Mouse (Mus musculus) forebrain, postnatal 0 days (tissue): ENCODE measurements around the gene Msi2. TPM values are rescaled to one million over a fixed set of nuclear protein-coding genes. Genes with fewer than 3 reads are reported as not detected.

ENCODE experiments used
- ATAC-seq: fragments of 200-750 bp; cut with Nextera tagmentation; 2 replicates; pipeline ENCODE4 v1.8.0; 2017; ENCODE audit warnings: mild to moderate bottlenecking, moderate library complexity
- DNase-seq: peaks from one replicate; pipeline ENCODE4 v3.0.0-alpha.2; 2015
- H3K27ac ChIP-seq: fragments of 300-500 bp; sonication (generic); 2 replicates; pipeline ENCODE4 v1.5.1; 2014; ENCODE audit warnings: low read depth, mild to moderate bottlenecking, antibody characterized with exemption, low read length, moderate library complexity, mixed read lengths
- H3K27me3 ChIP-seq: fragments of 300-500 bp; sonication (generic); 2 replicates; pipeline ENCODE4 v1.6.1; 2014; ENCODE audit warnings: mild to moderate bottlenecking, low read length, mixed read lengths; ENCODE audit not compliant: insufficient read depth
- H3K36me3 ChIP-seq: fragments of 300-500 bp; sonication (generic); 2 replicates; pipeline ENCODE4 v1.6.1; 2014; ENCODE audit warnings: mild to moderate bottlenecking, moderate library complexity; ENCODE audit not compliant: insufficient read depth
- H3K4me1 ChIP-seq: fragments of 300-500 bp; sonication (generic); 2 replicates; pipeline ENCODE4 v1.6.1; 2014; ENCODE audit warnings: antibody characterized with exemption; ENCODE audit not compliant: insufficient read depth
- H3K4me2 ChIP-seq: fragments of 300-500 bp; sonication (generic); 2 replicates; pipeline ENCODE4 v1.6.1; 2014; ENCODE audit warnings: low read depth, mild to moderate bottlenecking, moderate library complexity
- H3K4me3 ChIP-seq: fragments of 300-500 bp; sonication (generic); 2 replicates; pipeline ENCODE4 v1.5.1; 2014; ENCODE audit warnings: low read depth, low read length, mixed read lengths
- H3K9ac ChIP-seq: fragments of 300-500 bp; sonication (generic); 2 replicates; pipeline ENCODE4 v1.6.1; 2014; ENCODE audit warnings: mild to moderate bottlenecking
- H3K9me3 ChIP-seq: fragments of 300-500 bp; sonication (generic); 2 replicates; pipeline ENCODE4 v1.6.1; 2016; ENCODE audit warnings: low read length
- CTCF ChIP-seq: sonication (generic); IDR thresholded peaks from 2 replicates; pipeline ENCODE4 v1.5.1; 2016; ENCODE audit warnings: antibody characterized with exemption, control low read depth, low read depth
- WGBS: fragments of 180-500 bp; shearing (Covaris S2); extraction: QIAGEN DNeasy Blood & Tissue Kit; methylation state at CpG from one replicate; pipeline ENCODE4 v1.1.7; 2014; 5-methylcytosine and 5-hydroxymethylcytosine counted together
- polyA plus RNA-seq: library from polyadenylated mRNA; unstranded; fragments of >200 nt; fragmentation: Nextera tagmentation; extraction: Ambion mirVana; gene quantifications from 2 replicates; pipeline ENCODE4 v1.2.1, GENCODE M21; 2015
- total RNA-seq: library from RNA; depleted of rRNA; stranded (reverse); fragments of >200 nt; gene quantifications from 2 replicates; pipeline ENCODE4 v1.2.3, GENCODE M21; 2014

Gene Msi2
- total and polyA plus RNA-seq, 2 experiments from 2014 or later = 18.5 to 107 TPM

DNA sequence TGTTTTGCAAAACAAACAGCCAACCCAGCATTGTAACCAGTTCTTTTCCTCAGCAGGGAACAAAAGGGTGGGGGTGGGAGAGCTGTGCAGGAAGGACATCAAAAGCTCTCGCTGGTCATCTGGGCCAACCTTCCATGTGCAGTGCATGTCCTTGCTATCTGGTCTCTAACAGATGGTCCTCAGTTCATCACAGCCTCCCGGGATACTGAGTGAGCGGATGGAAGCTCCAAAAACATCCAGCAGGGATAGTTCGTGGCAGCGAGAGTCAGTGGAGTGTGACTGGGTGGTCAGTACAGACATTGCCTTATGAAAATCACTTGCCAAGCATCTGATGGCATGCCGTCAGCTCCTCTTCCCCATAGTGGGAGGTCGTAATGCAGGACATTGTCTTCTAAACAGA lies 153.5 kb downstream of the Msi2 start:
- Histone ChIP-seq H3K4me2 (no peak overlapping the region), H3K4me3 (no peak overlapping the region), H3K27ac (no peak overlapping the region), H3K9ac (no peak overlapping the region), H3K4me1 (no peaks in the 10 kb centered on the region), H3K27me3 (no peaks in the 10 kb centered on the region), H3K36me3 (no peaks in the 10 kb centered on the region), H3K9me3 (no peaks in the 10 kb centered on the region)
- DNase-seq (no peak), ATAC-seq (no peak)
- no peak for TF ChIP-seq CTCF
- WGBS = 66% methylated on average over 7 of the region's 7 CpGs

GRCm38 (mm10) chr11:88564363-88564762 lies 153.9 kb downstream of the Msi2 start:
- no peak overlapping the region for H3K4me2 ChIP-seq
- WGBS = 11% methylated on average over 5 of the region's 5 CpGs

GRCm38 (mm10) chr11:88561191-88561590 lies 157.1 kb downstream of the Msi2 start:
- ATAC-seq = no peak
- TF ChIP-seq CTCF = no peak
- no peaks in the 10 kb centered on the region for H3K4me1 ChIP-seq

More at GRCm38 (mm10) chr11:88564363-88564762, 153.9 kb downstream of the Msi2 start:
- no peaks in the 10 kb centered on the region for H3K36me3 ChIP-seq
- H3K27me3 ChIP-seq = no peaks in the 10 kb centered on the region
- no peak overlapping the region for H3K9ac ChIP-seq
- no peaks in the 10 kb centered on the region for H3K4me1 ChIP-seq
- no peak overlapping the region for H3K27ac ChIP-seq
- TF ChIP-seq CTCF = no peak
- no peak for ATAC-seq
- H3K9me3 ChIP-seq = no peaks in the 10 kb centered on the region
- no peak for DNase-seq
- H3K4me3 ChIP-seq = no peak overlapping the region

DNA sequence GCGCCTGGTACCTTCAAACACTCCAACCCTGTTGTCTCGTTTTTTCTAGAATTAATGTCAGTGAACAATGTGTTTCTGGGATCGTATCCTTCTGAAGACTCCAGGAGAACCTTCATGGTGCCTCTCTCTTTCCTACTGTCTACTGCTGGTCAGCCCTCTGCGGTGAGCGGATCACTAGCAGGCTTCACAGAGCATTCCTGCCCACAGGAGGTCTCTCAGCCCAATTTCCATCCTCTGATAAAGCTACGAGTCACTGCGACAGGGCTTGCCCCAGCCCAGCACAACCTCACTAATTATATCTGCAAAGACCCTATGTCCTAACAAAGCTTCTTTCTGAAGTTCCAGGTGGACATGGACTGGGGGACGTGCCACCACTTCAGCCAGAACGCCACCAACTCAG lies 157.7 kb downstream of the Msi2 start:
- Histone ChIP-seq H3K36me3 (no peaks in the 10 kb centered on the region), H3K4me3 (no peak overlapping the region), H3K27me3 (no peaks in the 10 kb centered on the region), H3K4me2 (no peak overlapping the region), H3K9me3 (no peaks in the 10 kb centered on the region), H3K27ac (no peak overlapping the region), H3K9ac (no peak overlapping the region), H3K4me1 (no peaks in the 10 kb centered on the region)
- no peak for TF ChIP-seq CTCF
- WGBS = 85% methylated on average over 9 of the region's 9 CpGs
- DNase-seq (no peak), ATAC-seq (no peak)

More at GRCm38 (mm10) chr11:88561191-88561590, 157.1 kb downstream of the Msi2 start:
- no peak for DNase-seq
- no peaks in the 10 kb centered on the region for H3K9me3 ChIP-seq
- no peak overlapping the region for H3K27ac ChIP-seq
- H3K27me3 ChIP-seq = no peaks in the 10 kb centered on the region
- no peaks in the 10 kb centered on the region for H3K36me3 ChIP-seq
- no peak overlapping the region for H3K4me3 ChIP-seq
- 51% methylated on average over 6 of the region's 6 CpGs for whole genome bisulfite sequencing
- H3K4me2 ChIP-seq = no peak overlapping the region
- H3K9ac ChIP-seq = no peak overlapping the region

GRCm38 (mm10) chr11:88559365-88559970 lies 158.8 kb downstream of the Msi2 start:
- no peak for ATAC-seq
- DNase-seq = no peak
- no peak overlapping the region for H3K27ac ChIP-seq
- 75% methylated on average over 10 of the region's 10 CpGs for WGBS
- H3K4me1 ChIP-seq = no peaks in the 10 kb centered on the region
- no peaks in the 10 kb centered on the region for H3K9me3 ChIP-seq
- no peak for TF ChIP-seq CTCF
- no peak overlapping the region for H3K4me3 ChIP-seq
- no peak overlapping the region for H3K4me2 ChIP-seq
- no peaks in the 10 kb centered on the region for H3K36me3 ChIP-seq
- no peaks in the 10 kb centered on the region for H3K27me3 ChIP-seq
- H3K9ac ChIP-seq = no peak overlapping the region

DNA sequence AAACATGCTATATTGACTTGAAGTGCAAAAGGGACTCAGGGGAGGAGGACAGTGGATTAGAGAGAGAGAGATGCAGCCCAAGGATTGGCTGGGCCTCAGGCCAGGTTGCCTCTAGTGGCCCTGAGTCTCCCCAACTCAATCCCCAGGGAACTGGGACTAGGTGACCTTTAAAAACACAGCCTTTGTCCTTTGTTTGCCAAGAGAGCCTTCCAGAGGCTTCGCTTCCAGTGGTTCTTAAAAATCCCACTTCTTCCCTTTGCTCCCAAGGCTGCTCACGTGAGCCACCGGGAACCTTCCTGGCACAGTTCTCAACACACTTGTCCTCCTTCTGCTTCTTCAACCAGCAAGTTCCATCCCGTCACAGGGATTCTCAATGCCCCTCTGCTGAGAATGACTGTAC lies 159.6 kb downstream of the Msi2 start:
- no peak for ATAC-seq
- Histone ChIP-seq H3K36me3 (no peaks in the 10 kb centered on the region), H3K4me2 (no peak overlapping the region), H3K4me1 (no peaks in the 10 kb centered on the region), H3K27me3 (no peaks in the 10 kb centered on the region), H3K9me3 (no peaks in the 10 kb centered on the region), H3K9ac (no peak overlapping the region), H3K27ac (no peak overlapping the region), H3K4me3 (no peak overlapping the region)
- no peak for TF ChIP-seq CTCF
- 76% methylated on average over 4 of the region's 4 CpGs for WGBS
- DNase-seq = no peak

GRCm38 (mm10) chr11:88557828-88558580 lies 160.3 kb downstream of the Msi2 start:
- H3K27me3 ChIP-seq = no peaks in the 10 kb centered on the region
- H3K4me2 ChIP-seq = no peak overlapping the region
- no peak overlapping the region for H3K27ac ChIP-seq
- no peak for ATAC-seq
- H3K4me3 ChIP-seq = no peak overlapping the region
- no peaks in the 10 kb centered on the region for H3K4me1 ChIP-seq
- TF ChIP-seq CTCF = no peak
- no peak for DNase-seq
- H3K36me3 ChIP-seq = no peaks in the 10 kb centered on the region
- H3K9ac ChIP-seq = no peak overlapping the region
- 63% methylated on average over 6 of the region's 6 CpGs for WGBS
- H3K9me3 ChIP-seq = no peaks in the 10 kb centered on the region
